Mouse (Mus musculus): Measurements from ENCODE around the gene Ergic1. TPM values are rescaled to one million over a fixed set of nuclear protein-coding genes. Genes with fewer than 3 reads are reported as not detected.

Gene Ergic1
- polyA plus RNA-seq, 1 experiment from 2014 or later: 34.4 TPM

DNA sequence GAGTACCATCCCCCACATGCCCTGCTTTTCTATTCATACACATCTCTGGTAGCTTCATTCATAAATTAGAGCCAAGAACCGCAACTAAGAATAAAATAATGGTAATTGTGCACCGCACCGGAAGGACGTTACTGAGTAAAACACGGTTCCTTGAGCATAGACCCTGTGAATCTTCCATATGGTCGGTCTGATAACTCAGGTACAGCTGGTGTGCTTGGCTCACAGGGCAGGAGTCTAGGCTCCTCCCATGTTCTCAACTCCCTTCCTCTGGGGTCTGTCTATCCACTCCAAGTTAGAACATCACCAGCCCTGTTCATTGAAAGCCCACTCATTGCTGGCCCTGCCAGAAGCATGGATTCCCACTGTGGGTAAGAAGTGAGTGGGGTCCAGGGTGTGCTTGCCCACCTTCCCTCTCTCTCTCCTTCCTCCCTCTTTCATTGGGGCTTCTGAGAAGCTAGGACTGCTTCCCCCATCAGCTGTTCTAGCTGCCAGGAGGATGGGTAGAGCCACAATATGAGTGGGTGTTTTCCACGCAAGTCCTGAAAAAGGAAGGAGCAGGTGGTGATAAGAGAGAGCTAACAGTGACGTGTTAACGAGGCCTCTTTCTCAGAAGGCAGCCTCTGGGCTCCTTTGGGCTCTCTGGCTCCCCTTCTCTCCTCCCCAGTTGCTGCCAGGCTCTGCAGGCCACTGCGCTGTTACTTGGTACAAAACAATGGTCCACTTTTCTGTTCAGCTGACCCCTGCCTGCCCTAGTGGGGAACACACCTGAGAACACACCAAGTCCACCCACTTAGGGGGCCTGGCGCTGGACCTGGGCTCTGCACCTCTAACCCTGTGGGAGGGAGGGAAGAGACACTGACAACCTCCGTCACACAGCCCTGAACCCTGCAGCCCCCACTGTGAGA, 14.7 kb downstream of the Ergic1 start:
- ATAC-seq: no peak
- Histone ChIP-seq H3K4me2 (ENCODE audit: low read depth, low read length) (no peak overlapping the region), H3K4me1 (ENCODE audit: insufficient read depth) (peaks cover 17% of the 10 kb centered on the region), H3K27ac (ENCODE audit: low read depth) (no peak overlapping the region), H3K36me3 (replicated peaks; ENCODE audit: insufficient read depth, low read length) (0 out of 2 replicates have a peak, but pooled peaks cover 3% of the 10 kb centered on the region), H3K4me3 (ENCODE audit: low read depth, low read length) (no peak overlapping the region), H3K27me3 (ENCODE audit: insufficient read depth, low read length) (no peaks in the 10 kb centered on the region), H3K9me3 (ENCODE audit: low read length) (no peaks in the 10 kb centered on the region), H3K9ac (replicated peaks) (no peak overlapping the region)
- TF ChIP-seq CTCF (IDR thresholded peaks at IDR 0.05; ENCODE audit: low read depth) (no peak), EP300 (IDR thresholded peaks at IDR 0.05; ENCODE audit: low read depth) (no peak)
- WGBS (ENCODE audit: insufficient replicate concordance): 71% methylated on average over 12 of the region's 12 CpGs
- DNase-seq: no peak

DNA sequence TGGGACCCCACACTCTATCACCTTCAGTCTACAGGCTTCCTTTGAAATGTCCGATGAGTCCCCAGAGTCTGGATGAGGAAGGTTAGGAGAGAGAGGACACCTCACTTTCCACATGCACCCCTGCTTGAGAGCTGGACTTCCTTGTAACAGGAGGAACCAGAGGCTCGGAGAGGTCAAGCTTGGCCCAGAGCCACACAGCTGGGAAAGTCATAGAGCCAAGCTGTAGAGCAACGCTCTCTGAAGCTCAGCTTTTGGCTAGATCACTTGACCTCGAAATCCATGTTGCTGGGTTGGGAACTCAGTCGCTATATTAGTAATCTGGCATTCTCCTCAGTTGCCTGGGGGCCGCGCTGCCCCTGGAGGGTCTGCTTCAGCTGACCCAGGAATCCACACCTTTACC, 15.5 kb downstream of the Ergic1 start:
- H3K4me3 ChIP-seq (ENCODE audit: low read depth, low read length): no peak overlapping the region
- TF ChIP-seq CTCF (IDR thresholded peaks at IDR 0.05; ENCODE audit: low read depth): no peak
- no peak for TF ChIP-seq EP300 (IDR thresholded peaks at IDR 0.05; ENCODE audit: low read depth)

DNA sequence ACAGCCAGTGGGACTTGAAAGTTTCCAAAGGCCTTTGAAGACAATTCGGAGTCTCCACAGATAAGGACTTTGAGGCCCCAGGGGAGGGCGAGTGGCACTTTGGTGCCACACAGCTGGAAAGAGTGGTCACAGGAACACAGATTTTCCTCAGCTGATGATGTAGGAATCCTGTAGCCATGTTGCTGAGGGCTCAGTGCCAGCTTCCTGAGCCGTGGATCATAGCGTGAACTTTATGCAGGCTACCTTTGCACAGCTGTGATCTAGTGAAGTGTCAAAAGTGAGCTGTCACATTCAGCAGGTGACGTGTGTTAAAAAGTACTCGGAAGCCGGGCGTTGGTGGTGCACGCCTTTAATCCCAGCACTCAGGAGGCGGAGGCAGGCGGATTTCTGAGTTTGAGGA, 16.0 kb downstream of the Ergic1 start:
- Histone ChIP-seq H3K4me3 (ENCODE audit: low read depth, low read length) (no peak overlapping the region), H3K27me3 (ENCODE audit: insufficient read depth, low read length) (no peaks in the 10 kb centered on the region), H3K4me1 (ENCODE audit: insufficient read depth) (peaks cover 6% of the 10 kb centered on the region), H3K4me2 (ENCODE audit: low read depth, low read length) (no peak overlapping the region), H3K9me3 (ENCODE audit: low read length) (no peaks in the 10 kb centered on the region), H3K36me3 (replicated peaks; ENCODE audit: insufficient read depth, low read length) (0 out of 2 replicates have a peak, but pooled peaks cover 3% of the 10 kb centered on the region), H3K27ac (ENCODE audit: low read depth) (no peak overlapping the region), H3K9ac (replicated peaks) (no peak overlapping the region)
- ATAC-seq (no peak), DNase-seq (no peak)
- 85% methylated on average over 11 of the region's 11 CpGs for WGBS (ENCODE audit: insufficient replicate concordance)
- TF ChIP-seq EP300 (IDR thresholded peaks at IDR 0.05; ENCODE audit: low read depth) (no peak), CTCF (IDR thresholded peaks at IDR 0.05; ENCODE audit: low read depth) (no peak)

More for the DNA sequence above, 15.5 kb downstream of the Ergic1 start:
- no peaks in the 10 kb centered on the region for H3K9me3 ChIP-seq (ENCODE audit: low read length)
- H3K4me2 ChIP-seq (ENCODE audit: low read depth, low read length): no peak overlapping the region
- WGBS (ENCODE audit: insufficient replicate concordance): 76% methylated on average over 7 of the region's 7 CpGs
- H3K27ac ChIP-seq (ENCODE audit: low read depth): no peak overlapping the region
- ATAC-seq: no peak
- H3K4me1 ChIP-seq (ENCODE audit: insufficient read depth): peaks cover 11% of the 10 kb centered on the region
- DNase-seq: no peak
- H3K36me3 ChIP-seq (replicated peaks; ENCODE audit: insufficient read depth, low read length): 0 out of 2 replicates have a peak, but pooled peaks cover 3% of the 10 kb centered on the region
- H3K9ac ChIP-seq (replicated peaks): no peak overlapping the region
- H3K27me3 ChIP-seq (ENCODE audit: insufficient read depth, low read length): no peaks in the 10 kb centered on the region

DNA sequence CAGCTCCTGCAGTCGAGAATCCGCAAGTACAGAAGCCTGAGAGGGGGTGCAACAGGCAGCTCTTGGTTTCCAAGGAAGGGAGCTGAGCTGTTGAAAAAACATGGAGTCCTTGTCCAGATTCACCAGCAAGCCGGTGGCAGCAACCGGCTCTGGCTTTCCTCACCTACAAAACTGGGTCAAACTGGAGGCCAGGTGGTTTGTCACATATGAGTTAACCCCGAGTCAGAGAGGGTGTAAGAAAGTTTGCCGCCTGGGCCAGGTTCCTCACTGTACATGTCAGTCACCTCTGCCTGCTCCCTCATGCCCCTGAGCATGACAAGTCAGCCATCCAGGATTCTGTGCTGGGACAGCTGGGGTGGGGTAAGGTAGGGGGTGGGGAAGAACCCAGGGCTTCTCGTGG, 16.9 kb downstream of the Ergic1 start:
- WGBS (ENCODE audit: insufficient replicate concordance): 85% methylated on average over 7 of the region's 7 CpGs
- peaks cover 11% of the 10 kb centered on the region for H3K4me1 ChIP-seq (ENCODE audit: insufficient read depth)
- no peak overlapping the region for H3K27ac ChIP-seq (ENCODE audit: low read depth)
- no peak overlapping the region for H3K9ac ChIP-seq (replicated peaks)
- TF ChIP-seq EP300 (IDR thresholded peaks at IDR 0.05; ENCODE audit: low read depth): no peak
- TF ChIP-seq CTCF (IDR thresholded peaks at IDR 0.05; ENCODE audit: low read depth): no peak
- H3K36me3 ChIP-seq (replicated peaks; ENCODE audit: insufficient read depth, low read length): 0 out of 2 replicates have a peak, but pooled peaks cover 3% of the 10 kb centered on the region
- no peak for ATAC-seq
- H3K9me3 ChIP-seq (ENCODE audit: low read length): no peaks in the 10 kb centered on the region
- no peaks in the 10 kb centered on the region for H3K27me3 ChIP-seq (ENCODE audit: insufficient read depth, low read length)
- H3K4me3 ChIP-seq (ENCODE audit: low read depth, low read length): no peak overlapping the region
- no peak overlapping the region for H3K4me2 ChIP-seq (ENCODE audit: low read depth, low read length)
- DNase-seq: no peak

DNA sequence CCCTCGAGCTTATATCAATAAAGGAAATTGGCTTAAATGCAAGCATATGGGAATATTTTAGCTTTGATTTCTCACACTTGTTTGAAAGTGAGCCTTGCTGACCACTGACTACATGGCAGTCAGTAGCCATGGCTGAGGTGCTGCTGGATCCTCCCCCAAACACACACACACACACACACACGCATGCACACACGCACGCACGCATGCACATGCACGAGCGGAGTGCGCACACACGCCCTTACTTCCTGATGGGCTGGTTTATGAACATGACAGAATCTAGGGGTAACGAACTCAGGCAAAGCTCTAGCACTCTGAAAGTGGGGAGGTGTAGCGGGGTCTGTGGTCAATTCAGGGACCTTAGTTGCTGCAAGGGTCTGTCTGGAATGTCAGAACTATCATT, 17.5 kb downstream of the Ergic1 start:
- Histone ChIP-seq H3K9me3 (ENCODE audit: low read length) (no peaks in the 10 kb centered on the region), H3K4me3 (ENCODE audit: low read depth, low read length) (no peak overlapping the region), H3K27ac (ENCODE audit: low read depth) (no peak overlapping the region), H3K4me2 (ENCODE audit: low read depth, low read length) (no peak overlapping the region), H3K4me1 (ENCODE audit: insufficient read depth) (peaks cover 17% of the 10 kb centered on the region), H3K9ac (replicated peaks) (no peak overlapping the region), H3K36me3 (replicated peaks; ENCODE audit: insufficient read depth, low read length) (0 out of 2 replicates have a peak, but pooled peaks cover 3% of the 10 kb centered on the region), H3K27me3 (ENCODE audit: insufficient read depth, low read length) (no peaks in the 10 kb centered on the region)
- TF ChIP-seq EP300 (IDR thresholded peaks at IDR 0.05; ENCODE audit: low read depth): no peak
- no peak for TF ChIP-seq CTCF (IDR thresholded peaks at IDR 0.05; ENCODE audit: low read depth)
- ATAC-seq (no peak), DNase-seq (no peak)
- WGBS (ENCODE audit: insufficient replicate concordance): 86% methylated on average over 11 of the region's 11 CpGs

DNA sequence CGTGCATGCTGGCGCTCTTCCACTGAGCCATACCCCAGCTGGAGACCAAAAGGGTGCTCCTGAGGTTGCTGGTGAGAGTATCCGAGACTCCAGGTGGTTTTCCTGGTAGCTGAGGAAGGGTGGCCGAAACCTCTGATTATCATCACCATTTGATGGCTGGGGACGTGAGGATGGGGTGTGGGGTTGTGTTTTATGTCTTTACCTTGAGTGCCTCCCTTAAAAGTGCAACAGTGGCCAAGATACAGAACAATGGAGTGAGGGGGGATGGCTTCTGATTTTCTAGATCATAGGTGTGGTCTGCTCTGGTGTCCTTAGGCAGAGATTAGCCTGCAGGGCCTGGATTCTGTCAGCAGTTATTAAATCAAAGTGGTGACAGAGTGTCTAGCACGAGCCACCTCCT, 18.1 kb downstream of the Ergic1 start:
- no peak overlapping the region for H3K4me3 ChIP-seq (ENCODE audit: low read depth, low read length)
- peaks cover 22% of the 10 kb centered on the region for H3K4me1 ChIP-seq (ENCODE audit: insufficient read depth)
- 0 out of 2 replicates have a peak, but pooled peaks cover 3% of the 10 kb centered on the region for H3K36me3 ChIP-seq (replicated peaks; ENCODE audit: insufficient read depth, low read length)
- 84% methylated on average over 6 of the region's 6 CpGs for WGBS (ENCODE audit: insufficient replicate concordance)
- H3K9ac ChIP-seq (replicated peaks): no peak overlapping the region
- ATAC-seq (no peak), DNase-seq (no peak)
- TF ChIP-seq CTCF (IDR thresholded peaks at IDR 0.05; ENCODE audit: low read depth) (no peak), EP300 (IDR thresholded peaks at IDR 0.05; ENCODE audit: low read depth) (no peak)
- H3K4me2 ChIP-seq (ENCODE audit: low read depth, low read length): no peak overlapping the region
- H3K27ac ChIP-seq (ENCODE audit: low read depth): no peak overlapping the region
- H3K27me3 ChIP-seq (ENCODE audit: insufficient read depth, low read length): no peaks in the 10 kb centered on the region
- no peaks in the 10 kb centered on the region for H3K9me3 ChIP-seq (ENCODE audit: low read length)

All from liver, postnatal 0 days (tissue).